Mouse (Mus musculus): ENCODE measurements around the gene Pald1.
A peak's percentile ranks its signal among the peaks of the same experiment; 100 is the strongest.

The Pald1 gene

GRCm38 (mm10) chr10:61402911-61403310 is 19.6 kb upstream of the Pald1 start:
- DNase-seq (ENCODE audit: inconsistent ontology term): no peak

- DNase-seq (ENCODE audit: inconsistent ontology term): no peak
Observed at GRCm38 (mm10) chr10:61402480-61402879, 19.1 kb upstream of the Pald1 start.

- DNase-seq (ENCODE audit: inconsistent ontology term): no peak
Observed at GRCm38 (mm10) chr10:61400407-61400806, 17.1 kb upstream of the Pald1 start.

GRCm38 (mm10) chr10:61399156-61399734 is 15.9 kb upstream of the Pald1 start:
- peak; percentile 60 for DNase-seq (ENCODE audit: inconsistent ontology term)

GRCm38 (mm10) chr10:61398125-61398524 is 14.8 kb upstream of the Pald1 start:
- no peak for DNase-seq (ENCODE audit: inconsistent ontology term)

- DNase-seq (ENCODE audit: inconsistent ontology term): peak; percentile 81
Observed at GRCm38 (mm10) chr10:61394476-61395136, 11.3 kb upstream of the Pald1 start.

GRCm38 (mm10) chr10:61392584-61392983 is 9.3 kb upstream of the Pald1 start:
- DNase-seq (ENCODE audit: inconsistent ontology term): no peak

GRCm38 (mm10) chr10:61390148-61390547 is 6.8 kb upstream of the Pald1 start:
- no peak for DNase-seq (ENCODE audit: inconsistent ontology term)

- DNase-seq (ENCODE audit: inconsistent ontology term): no peak
Observed at GRCm38 (mm10) chr10:61389020-61389419, 5.7 kb upstream of the Pald1 start.

- no peak for DNase-seq (ENCODE audit: inconsistent ontology term)
Observed at GRCm38 (mm10) chr10:61386284-61386683, 3.0 kb upstream of the Pald1 start.

GRCm38 (mm10) chr10:61385174-61385573 is 1.8 kb upstream of the Pald1 start:
- no peak for DNase-seq (ENCODE audit: inconsistent ontology term)

- DNase-seq (ENCODE audit: inconsistent ontology term): no peak
Observed at GRCm38 (mm10) chr10:61383715-61384047, 351 bp upstream of the Pald1 start.

GRCm38 (mm10) chr10:61382281-61382731 is 1.0 kb downstream of the Pald1 start:
- DNase-seq (ENCODE audit: inconsistent ontology term): peak; percentile 75

GRCm38 (mm10) chr10:61381823-61382222 is 1.5 kb downstream of the Pald1 start:
- no peak for DNase-seq (ENCODE audit: inconsistent ontology term)

GRCm38 (mm10) chr10:61380186-61380585 is 3.1 kb downstream of the Pald1 start:
- DNase-seq (ENCODE audit: inconsistent ontology term): peak; percentile 61

GRCm38 (mm10) chr10:61379340-61380040 is 3.8 kb downstream of the Pald1 start:
- DNase-seq (ENCODE audit: inconsistent ontology term): no peak

- DNase-seq (ENCODE audit: inconsistent ontology term): no peak
Observed at GRCm38 (mm10) chr10:61378698-61379097, 4.6 kb downstream of the Pald1 start.

GRCm38 (mm10) chr10:61378050-61378449 is 5.3 kb downstream of the Pald1 start:
- DNase-seq (ENCODE audit: inconsistent ontology term): no peak

- DNase-seq (ENCODE audit: inconsistent ontology term): peak; percentile 66
Observed at GRCm38 (mm10) chr10:61374771-61375481, 8.4 kb downstream of the Pald1 start.

GRCm38 (mm10) chr10:61374076-61374475 is 9.3 kb downstream of the Pald1 start:
- DNase-seq (ENCODE audit: inconsistent ontology term): no peak

GRCm38 (mm10) chr10:61372585-61372923 is 10.8 kb downstream of the Pald1 start:
- DNase-seq (ENCODE audit: inconsistent ontology term): no peak

- no peak for DNase-seq (ENCODE audit: inconsistent ontology term)
Observed at GRCm38 (mm10) chr10:61371884-61372584, 11.3 kb downstream of the Pald1 start.
